Mouse (Mus musculus) heart, adult 2 months (tissue): ENCODE data around the gene Lrrc49.

Experiments
- CTCF ChIP-seq: fragments of 200-600 bp; IDR thresholded peaks from 2 replicates; pipeline ENCODE4 v1.8.1; 2022; ENCODE audit warnings: antibody characterized with exemption, mild to moderate bottlenecking, moderate library complexity
- EP300 ChIP-seq: fragments of 200-500 bp; IDR thresholded peaks from 2 replicates; pipeline ENCODE4 v1.6.1; 2011; ENCODE audit warnings: low read depth, low read length, control low read depth; ENCODE audit not compliant: insufficient read depth
- POLR2A ChIP-seq: fragments of 200-500 bp; IDR thresholded peaks from 2 replicates; pipeline ENCODE4 v1.6.1; 2011; ENCODE audit warnings: mild to moderate bottlenecking, low read depth, low read length, control low read depth; ENCODE audit not compliant: insufficient read depth

DNA sequence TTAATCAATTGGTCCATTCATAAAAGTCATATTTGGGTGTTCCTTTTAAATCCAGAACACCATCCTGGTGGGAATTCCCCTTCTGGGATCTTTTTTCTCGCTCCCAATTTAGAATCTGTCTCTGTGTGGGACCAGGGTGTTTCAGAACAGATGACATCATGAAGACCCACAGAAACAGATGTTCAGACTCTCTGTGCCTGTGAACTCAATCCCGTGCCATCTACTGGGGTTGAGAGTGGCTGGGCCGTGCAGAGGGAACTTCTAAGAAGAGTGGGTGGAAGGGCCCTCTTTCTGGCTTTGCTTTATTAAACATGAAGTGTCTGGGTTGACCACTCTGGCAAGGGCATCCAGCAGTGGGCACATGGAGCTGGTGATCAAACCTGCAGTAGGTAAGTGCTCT lies 129.5 kb downstream of the Lrrc49 start:
- TF ChIP-seq CTCF, result no peak
- TF ChIP-seq EP300, result no peak
- no peak for TF ChIP-seq POLR2A
